Mouse (Mus musculus) lung, postnatal 10 days (tissue): ENCODE results near the gene Serac1.

Source experiments
- DNase-seq: peaks from one replicate; pipeline ENCODE4 v3.0.0; 2021

The Serac1 gene

DNA sequence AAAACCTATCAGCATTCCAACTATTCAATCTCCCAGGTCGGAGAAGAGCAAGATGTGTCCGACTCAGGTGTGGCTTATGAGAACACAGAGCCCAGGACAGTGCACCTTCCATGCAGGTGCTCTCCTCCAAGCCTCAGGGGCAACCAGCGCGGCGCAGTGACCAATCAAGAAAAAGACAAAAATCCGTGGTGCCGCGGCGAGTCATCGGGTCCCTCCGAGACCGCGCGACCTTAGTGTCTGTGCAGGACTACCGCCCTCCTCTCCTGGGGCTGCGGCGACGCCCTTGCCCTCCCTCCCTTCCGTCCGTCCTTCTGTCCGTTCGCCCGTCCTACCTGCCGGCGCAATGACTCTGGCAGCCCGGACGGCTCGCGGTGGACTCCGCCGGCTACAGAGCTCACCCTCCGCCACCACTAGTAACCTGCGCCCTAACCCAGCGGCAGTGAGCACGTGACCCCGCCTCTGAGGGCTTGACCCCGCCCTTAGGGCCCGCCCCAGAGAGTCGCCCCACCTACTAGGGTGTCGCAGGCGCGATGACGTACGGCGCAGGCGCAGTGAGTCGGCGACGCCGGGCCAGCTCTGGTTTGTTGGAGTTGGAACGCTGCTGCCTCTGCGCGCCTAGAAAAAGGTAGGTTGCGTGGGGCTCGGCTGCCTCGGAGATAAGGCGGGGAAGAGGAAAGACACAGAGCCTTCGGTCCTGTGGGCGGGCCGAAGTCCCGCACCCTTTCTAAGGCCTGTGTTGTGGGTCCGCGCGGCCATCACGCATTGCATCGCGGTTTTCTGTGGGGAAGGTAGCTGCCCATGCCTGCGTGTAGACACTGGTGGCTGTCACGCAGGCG, at the start of gene Serac1, which contains the start of gene Gtf2h5:
Serac1 (minus strand) TSS at position 455 of the 836 bp plus-strand sequence.
Gtf2h5 (plus strand) TSS at position 500 of the 836 bp plus-strand sequence.
- DNase-seq: peak; percentile 98

DNA sequence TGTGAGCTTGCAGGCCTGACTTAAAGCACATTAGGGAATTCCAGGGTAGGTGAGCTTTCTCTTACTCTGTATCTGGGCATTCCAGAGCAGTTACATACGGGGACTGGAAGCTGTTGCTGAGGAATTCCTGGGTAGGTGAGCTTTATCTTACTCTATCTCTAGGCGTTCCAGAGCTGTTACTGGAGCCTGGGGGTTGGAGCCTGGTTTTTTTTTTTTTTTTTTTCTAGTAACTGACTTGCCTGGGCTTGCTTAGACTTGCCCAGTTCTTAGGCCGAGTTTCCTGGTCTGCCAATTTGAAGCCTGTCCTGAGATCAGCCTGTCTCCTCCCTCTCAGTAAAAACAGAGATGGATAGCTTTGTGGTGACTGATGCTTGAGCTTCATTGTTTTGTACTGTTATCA, 48.5 kb upstream of the Serac1 start:
- no peak for DNase-seq

DNA sequence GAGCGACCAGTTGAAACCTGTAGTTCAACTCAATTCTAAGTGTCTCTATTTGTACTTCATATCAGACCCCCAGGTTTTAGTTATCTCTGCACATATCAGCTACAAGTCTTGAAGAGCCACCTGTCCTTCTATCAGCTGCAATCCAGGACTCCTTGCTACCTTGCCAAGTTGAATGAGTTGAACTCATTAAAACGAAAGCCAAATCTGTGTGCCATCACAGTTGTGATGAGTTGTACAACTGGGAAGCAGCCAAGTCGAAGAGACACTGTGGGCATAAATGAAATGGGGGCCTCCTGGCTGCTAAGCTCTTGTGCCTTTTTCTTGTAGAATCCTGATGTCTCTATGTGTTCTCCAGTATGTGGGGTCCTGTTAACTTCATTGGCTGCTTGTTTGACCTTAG, 45.9 kb upstream of the Serac1 start:
- no peak for DNase-seq

- no peak for DNase-seq
Measured at GRCm38 (mm10) chr17:6123776-6124175, 44.2 kb upstream of the Serac1 start.

DNA sequence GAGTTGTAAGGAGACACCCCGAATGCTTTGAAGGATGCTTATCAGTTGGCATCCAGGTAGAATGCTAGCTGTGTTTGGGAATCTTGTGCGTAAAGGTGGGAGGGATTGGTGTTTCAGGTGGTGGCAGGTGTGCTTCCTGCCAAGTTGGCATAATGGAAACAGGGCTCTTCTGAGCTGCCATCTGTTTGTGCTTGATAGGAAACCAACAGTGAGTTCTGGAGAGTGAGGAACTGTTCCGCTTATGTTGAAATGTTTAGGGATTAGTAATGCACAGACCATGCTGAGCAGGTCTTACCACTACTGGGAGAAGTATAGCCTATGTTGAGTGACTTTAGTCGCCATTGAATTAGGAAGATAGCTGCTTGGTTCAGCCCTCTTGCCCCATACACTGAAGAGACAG, 39.3 kb upstream of the Serac1 start:
- DNase-seq: no peak

GRCm38 (mm10) chr17:6117917-6118316, 38.4 kb upstream of the Serac1 start:
- no peak for DNase-seq

- no peak for DNase-seq
Measured at GRCm38 (mm10) chr17:6117148-6117725, 37.7 kb upstream of the Serac1 start.

- DNase-seq: no peak
Measured at GRCm38 (mm10) chr17:6115085-6115484, 35.5 kb upstream of the Serac1 start.

DNA sequence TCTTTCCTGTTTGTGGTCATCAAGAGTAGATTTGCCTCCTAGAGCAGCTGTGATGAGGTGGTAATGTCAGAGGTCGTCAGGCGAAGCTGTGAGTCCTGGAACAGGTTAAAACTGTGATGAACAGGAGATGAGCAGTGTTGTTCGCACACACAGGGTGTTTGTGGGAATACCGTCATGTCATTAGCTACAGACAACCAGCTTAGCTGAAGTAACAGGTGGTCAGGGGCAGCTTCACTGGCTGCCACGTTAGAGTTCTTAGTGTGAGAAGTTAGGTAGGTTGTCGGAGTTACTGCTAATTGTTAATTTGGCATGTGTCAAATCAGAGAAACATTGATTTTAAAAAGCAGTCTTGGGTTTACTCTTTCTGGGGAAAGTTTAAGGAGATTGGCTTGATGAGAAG, 34.1 kb upstream of the Serac1 start:
- no peak for DNase-seq

GRCm38 (mm10) chr17:6110956-6111355, 31.4 kb upstream of the Serac1 start:
- no peak for DNase-seq

- no peak for DNase-seq
Measured at GRCm38 (mm10) chr17:6108175-6108574, 28.6 kb upstream of the Serac1 start.

GRCm38 (mm10) chr17:6107015-6107601, 27.6 kb upstream of the Serac1 start:
- peak; percentile 59 for DNase-seq

GRCm38 (mm10) chr17:6106361-6107014, 26.9 kb upstream of the Serac1 start, which contains the start of gene Tulp4:
Gene Tulp4 (plus strand): TSS chr17:6106437.
- peak; percentile 90 for DNase-seq

GRCm38 (mm10) chr17:6103566-6103965, 24.0 kb upstream of the Serac1 start:
- no peak for DNase-seq

DNA sequence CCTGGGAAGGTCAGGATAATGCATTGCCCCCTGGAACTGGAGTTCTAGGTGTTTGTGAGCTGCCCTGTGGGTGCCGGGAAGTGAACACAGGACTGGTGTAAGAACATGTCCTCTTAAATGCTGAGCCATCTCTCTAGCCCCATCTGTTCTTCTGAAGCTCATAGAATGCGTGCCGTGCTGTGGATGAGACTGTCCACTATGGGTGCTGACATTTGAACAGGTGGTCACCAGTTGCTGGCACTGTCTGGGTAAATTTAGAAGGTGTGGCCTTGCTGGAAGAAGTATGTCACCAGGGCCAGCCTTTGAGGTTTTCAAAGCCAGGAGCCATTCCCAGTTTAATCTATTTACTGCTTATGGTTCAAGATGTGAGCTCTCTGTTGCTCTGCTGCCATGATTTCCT, 22.7 kb upstream of the Serac1 start:
- no peak for DNase-seq

DNA sequence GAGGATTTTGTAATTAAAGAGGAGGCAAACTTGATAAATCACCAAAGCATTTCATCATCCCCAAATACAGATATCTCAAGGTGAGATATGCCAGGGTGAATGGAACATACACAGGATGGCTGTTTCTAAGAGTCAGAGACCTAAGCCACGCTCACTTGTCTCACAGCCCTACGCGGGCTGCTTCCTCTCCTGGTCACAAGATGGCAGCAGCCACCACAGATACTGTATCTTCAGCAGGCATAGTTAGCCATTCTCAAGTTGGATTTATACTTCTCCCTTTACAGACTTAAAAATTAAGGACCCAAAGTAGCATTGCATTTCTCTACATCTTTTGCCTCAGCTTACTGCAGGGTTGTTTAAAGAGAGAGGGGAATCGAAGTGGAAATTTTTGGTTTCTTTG, 18.3 kb upstream of the Serac1 start:
- DNase-seq: peak; percentile 67

DNA sequence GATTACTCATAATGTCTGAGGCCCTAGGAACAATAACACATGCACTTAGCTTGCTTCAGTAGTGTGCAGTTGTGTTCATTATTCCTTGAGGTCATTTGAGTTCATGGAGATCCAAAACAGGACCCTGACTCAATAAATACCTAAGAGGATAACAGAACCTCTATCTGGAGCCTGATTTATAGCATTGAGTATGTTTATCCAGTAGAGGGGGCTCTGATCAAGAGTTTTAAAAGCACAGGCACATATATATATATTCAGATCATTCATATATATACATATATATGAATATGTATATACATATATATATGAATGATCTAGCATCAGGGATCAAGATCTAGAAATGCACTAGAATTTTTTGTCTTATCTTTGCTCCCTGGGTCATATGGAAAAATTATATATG, 16.0 kb upstream of the Serac1 start:
- DNase-seq: no peak

- no peak for DNase-seq
Measured at GRCm38 (mm10) chr17:6091604-6092003, 12.1 kb upstream of the Serac1 start.

DNA sequence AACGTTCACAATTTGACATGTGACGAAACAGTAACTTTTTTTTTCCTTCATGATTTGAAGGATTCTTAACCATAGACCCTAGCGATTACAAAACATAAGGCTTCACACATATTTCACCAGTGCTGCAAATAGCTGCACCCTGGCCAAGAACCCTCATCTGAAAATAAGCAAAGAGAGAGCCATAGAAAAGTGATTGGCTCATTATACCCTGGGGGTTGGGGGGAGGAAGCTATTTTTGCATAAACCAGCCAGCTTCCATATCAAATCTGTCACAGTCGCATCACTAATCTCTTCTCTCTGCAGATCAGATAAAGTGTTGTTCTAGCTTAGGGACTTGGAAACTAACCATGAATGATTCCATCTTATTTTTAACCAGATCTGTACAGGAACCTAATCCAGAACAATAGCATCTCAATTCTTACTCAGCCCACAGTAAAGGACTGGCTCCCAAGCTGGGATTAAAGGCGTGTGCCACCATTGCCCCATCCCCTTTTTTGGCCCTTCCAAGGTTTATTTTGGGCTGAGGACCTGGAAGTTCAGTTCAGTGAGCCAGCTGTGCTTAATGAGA, 3.9 kb upstream of the Serac1 start:
- peak; percentile 36 for DNase-seq

- DNase-seq: no peak
Measured at GRCm38 (mm10) chr17:6073405-6073804, 6.1 kb downstream of the Serac1 start.

DNA sequence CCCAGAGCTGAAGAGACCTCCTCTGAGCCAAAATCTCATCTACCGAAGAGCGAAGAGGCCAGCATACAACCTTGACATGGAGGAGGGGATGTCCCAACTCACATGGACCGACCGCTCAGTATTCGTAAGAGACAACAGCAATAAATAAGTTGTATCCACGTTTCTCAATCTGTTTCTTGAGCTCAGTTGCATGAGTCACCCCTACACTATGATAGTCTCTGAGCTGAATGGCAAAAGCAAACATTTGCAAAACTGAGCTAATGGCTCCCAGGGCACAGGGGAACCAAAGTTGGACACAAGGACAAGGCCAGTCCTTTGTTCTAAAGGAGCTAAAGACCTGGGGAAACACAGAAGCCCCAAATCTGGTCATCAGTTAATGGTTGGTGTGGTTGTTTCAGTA, 9.7 kb downstream of the Serac1 start:
- DNase-seq: no peak

- no peak for DNase-seq
Measured at GRCm38 (mm10) chr17:6067613-6068012, 11.9 kb downstream of the Serac1 start.

DNA sequence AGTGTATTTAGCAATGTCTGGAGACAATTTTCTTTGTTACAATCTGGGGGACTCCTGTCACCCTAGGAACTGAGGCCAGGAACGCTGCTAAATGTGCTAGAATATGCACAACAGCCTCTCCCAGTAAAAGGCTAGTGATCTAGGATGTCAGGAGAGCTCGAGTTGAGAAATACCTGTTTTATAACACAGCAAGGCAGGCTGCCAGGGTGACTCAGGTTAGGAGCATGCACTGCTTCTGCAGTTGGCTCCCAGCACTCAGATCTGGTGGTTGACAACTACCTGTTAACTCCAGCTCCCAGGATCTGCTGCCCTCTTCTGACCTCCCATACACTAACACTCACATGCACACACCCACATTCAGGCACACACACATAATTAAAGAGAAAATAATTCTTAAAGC, 13.5 kb downstream of the Serac1 start:
- no peak for DNase-seq
